Mouse (Mus musculus) liver, adult 2 months (tissue): ENCODE results near the gene Zfyve19.

Experiments used
- CTCF ChIP-seq: fragments of 200-500 bp; IDR thresholded peaks from 2 replicates; pipeline ENCODE4 v1.5.1; 2011; ENCODE audit warnings: low read depth, low read length, control low read depth
- POLR2A ChIP-seq: fragments of 200-500 bp; IDR thresholded peaks from 2 replicates; pipeline ENCODE4 v1.6.1; 2011; ENCODE audit warnings: low read length, control low read depth; ENCODE audit not compliant: insufficient read depth; ENCODE audit errors: extremely low read depth

DNA sequence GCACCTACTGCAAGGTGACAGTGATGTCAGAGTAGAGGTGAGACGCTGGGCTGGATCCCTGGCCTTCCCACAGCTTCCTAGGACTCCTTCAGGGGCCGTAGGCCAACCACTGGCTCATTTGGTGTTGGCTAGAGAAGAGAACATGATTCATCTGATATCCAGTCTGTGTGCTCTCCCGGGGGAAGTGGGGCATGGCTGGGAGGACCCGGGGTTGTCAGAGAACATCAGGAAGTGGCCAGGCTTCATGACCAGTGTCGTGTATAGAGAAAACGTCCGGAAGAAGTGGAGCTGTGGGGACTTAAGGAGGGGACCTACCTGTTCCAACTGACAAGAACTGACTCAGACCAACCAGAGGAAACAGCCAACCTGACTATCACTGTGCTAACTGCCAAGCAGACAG, 36.8 kb downstream of the Zfyve19 start:
- TF ChIP-seq CTCF (no peak), POLR2A (no peak)
